Mouse (Mus musculus) embryonic fibroblast, embryonic 13.5 days (primary cell): ENCODE results near the gene Rasal2. TPM values are rescaled to one million over a fixed set of nuclear protein-coding genes. Genes with fewer than 3 reads are reported as not detected.

ENCODE experiments used
- H3K27ac ChIP-seq: 2 replicates; pipeline ENCODE4 v1.5.1; 2012; ENCODE audit warnings: low read length, control low read depth, inconsistent platforms; ENCODE audit not compliant: insufficient read depth
- H3K4me1 ChIP-seq: 2 replicates; pipeline ENCODE4 v1.6.1; 2011; ENCODE audit warnings: low read length; ENCODE audit not compliant: control insufficient read depth, insufficient read depth
- H3K4me3 ChIP-seq: 2 replicates; pipeline ENCODE4 v1.5.1; 2011; ENCODE audit warnings: mild to moderate bottlenecking, control low read depth, low read length; ENCODE audit not compliant: insufficient read depth
- CTCF ChIP-seq: IDR thresholded peaks from 2 replicates; pipeline ENCODE4 v1.5.1; 2011; ENCODE audit warnings: mild to moderate bottlenecking, control low read depth, low read length, moderate library complexity, borderline replicate concordance; ENCODE audit not compliant: insufficient read depth
- POLR2A ChIP-seq: IDR thresholded peaks from 2 replicates; pipeline ENCODE4 v1.6.1; 2011; ENCODE audit warnings: low read depth, mild to moderate bottlenecking, control low read depth, low read length, moderate library complexity
- polyA plus RNA-seq: library from polyadenylated mRNA; stranded (reverse); fragments of >200 nt; gene quantifications from 2 replicates; pipeline ENCODE4 v1.2.4, GENCODE M21; 2011; ENCODE audit warnings: low read depth; ENCODE audit not compliant: missing spikeins, insufficient read length

Gene Rasal2
- polyA plus RNA-seq, 1 experiment, result 20.1 TPM

GRCm38 (mm10) chr1:157439973-157440641 is 27.7 kb upstream of the Rasal2 start:
- TF ChIP-seq CTCF, result no peak
- no peak for TF ChIP-seq POLR2A
- Histone ChIP-seq H3K27ac (no peak overlapping the region), H3K4me3 (no peak overlapping the region), H3K4me1 (no peaks in the 10 kb centered on the region)

- H3K4me1 ChIP-seq, result no peaks in the 10 kb centered on the region
Measured at GRCm38 (mm10) chr1:157439101-157439500, 26.7 kb upstream of the Rasal2 start.

GRCm38 (mm10) chr1:157438290-157438689 is 25.9 kb upstream of the Rasal2 start:
- H3K27ac ChIP-seq, result no peak overlapping the region
- TF ChIP-seq POLR2A (no peak), CTCF (no peak)
- no peaks in the 10 kb centered on the region for H3K4me1 ChIP-seq
- no peak overlapping the region for H3K4me3 ChIP-seq

More at GRCm38 (mm10) chr1:157439101-157439500, 26.7 kb upstream of the Rasal2 start:
- TF ChIP-seq CTCF (no peak), POLR2A (no peak)
- Histone ChIP-seq H3K27ac (no peak overlapping the region), H3K4me3 (no peak overlapping the region)

- TF ChIP-seq CTCF (no peak), POLR2A (no peak)
- Histone ChIP-seq H3K4me3 (no peak overlapping the region), H3K4me1 (no peaks in the 10 kb centered on the region), H3K27ac (no peak overlapping the region)
Measured at GRCm38 (mm10) chr1:157435926-157436325, 23.5 kb upstream of the Rasal2 start.

GRCm38 (mm10) chr1:157434404-157434803 is 22.0 kb upstream of the Rasal2 start:
- Histone ChIP-seq H3K27ac (no peak overlapping the region), H3K4me3 (no peak overlapping the region), H3K4me1 (no peaks in the 10 kb centered on the region)
- TF ChIP-seq CTCF (no peak), POLR2A (no peak)

- no peaks in the 10 kb centered on the region for H3K4me1 ChIP-seq
- H3K4me3 ChIP-seq, result no peak overlapping the region
- no peak for TF ChIP-seq CTCF
- no peak for TF ChIP-seq POLR2A
- H3K27ac ChIP-seq, result no peak overlapping the region
Measured at GRCm38 (mm10) chr1:157433316-157433715, 20.9 kb upstream of the Rasal2 start.

- TF ChIP-seq POLR2A (no peak), CTCF (no peak)
- Histone ChIP-seq H3K4me3 (no peak overlapping the region), H3K4me1 (no peaks in the 10 kb centered on the region), H3K27ac (no peak overlapping the region)
Measured at GRCm38 (mm10) chr1:157428366-157428765, 16.0 kb upstream of the Rasal2 start.

GRCm38 (mm10) chr1:157427604-157428003 is 15.2 kb upstream of the Rasal2 start:
- Histone ChIP-seq H3K27ac (no peak overlapping the region), H3K4me3 (no peak overlapping the region), H3K4me1 (no peaks in the 10 kb centered on the region)
- no peak for TF ChIP-seq POLR2A
- no peak for TF ChIP-seq CTCF

GRCm38 (mm10) chr1:157426933-157427332 is 14.5 kb upstream of the Rasal2 start:
- TF ChIP-seq POLR2A, result no peak
- TF ChIP-seq CTCF, result no peak
- Histone ChIP-seq H3K4me1 (no peaks in the 10 kb centered on the region), H3K27ac (no peak overlapping the region), H3K4me3 (no peak overlapping the region)

- Histone ChIP-seq H3K27ac (no peak overlapping the region), H3K4me1 (no peaks in the 10 kb centered on the region), H3K4me3 (no peak overlapping the region)
- TF ChIP-seq CTCF (no peak), POLR2A (no peak)
Measured at GRCm38 (mm10) chr1:157425741-157426427, 13.5 kb upstream of the Rasal2 start.
